Mouse (Mus musculus): ENCODE results near the gene Olfr1122. TPM values are rescaled to one million over a fixed set of nuclear protein-coding genes. Genes with fewer than 3 reads are reported as not detected.
"Not testable (repeated sequence)": the region's sequence is repeated elsewhere in the genome, so short reads cannot be mapped to it uniquely, and the experiment has no call there.

Gene Olfr1122
- polyA plus RNA-seq (2014; fragmentation: Nextera tagmentation; extraction: Ambion mirVana) = not detected in 2 replicates

GRCm38 (mm10) chr2:87385549-87385948, at the start of gene Olfr1122:
Gene Olfr1122 (plus strand): TSS chr2:87385849.
- Histone ChIP-seq H3K9me3 (ENCODE audit: control insufficient read depth, low read length) (no peaks in the 10 kb centered on the region), H3K4me2 (ENCODE audit: low read depth, severe bottlenecking) (no peak within 1 kb of the TSS), H3K36me3 (ENCODE audit: control insufficient read depth, insufficient read depth, low read length) (no peaks in the 10 kb centered on the region), H3K9ac (ENCODE audit: low read length) (no peak within 1 kb of the TSS), H3K27ac (replicated peaks; ENCODE audit: low read depth, low read length) (no peak within 1 kb of the TSS), H3K4me1 (ENCODE audit: control insufficient read depth, insufficient read depth, low read length) (no peaks in the 10 kb centered on the region), H3K27me3 (ENCODE audit: control insufficient read depth, insufficient read depth, low read length) (no peaks in the 10 kb centered on the region), H3K4me3 (ENCODE audit: low read depth, low read length) (no peak within 1 kb of the TSS)
- ATAC-seq (ENCODE audit: insufficient number of reproducible peaks, low FRiP score, low TSS enrichment, low read depth) (no peak), DNase-seq (ENCODE audit: low spot score) (no peak)
- WGBS = 92% methylated on average over 2 of the region's 2 CpGs

- H3K36me3 ChIP-seq (ENCODE audit: control insufficient read depth, insufficient read depth, low read length) = no peaks in the 10 kb centered on the region
- no peaks in the 10 kb centered on the region for H3K27me3 ChIP-seq (ENCODE audit: control insufficient read depth, insufficient read depth, low read length)
- H3K9me3 ChIP-seq (ENCODE audit: control insufficient read depth, low read length) = no peaks in the 10 kb centered on the region
- no peak within 1 kb of the TSS for H3K4me3 ChIP-seq (ENCODE audit: low read depth, low read length)
- 63% methylated on average over 2 of the region's 2 CpGs for WGBS
- no peak for DNase-seq (ENCODE audit: low spot score)
- no peak within 1 kb of the TSS for H3K27ac ChIP-seq (replicated peaks; ENCODE audit: low read depth, low read length)
- H3K9ac ChIP-seq (ENCODE audit: low read length) = no peak within 1 kb of the TSS
- no peak within 1 kb of the TSS for H3K4me2 ChIP-seq (ENCODE audit: low read depth, severe bottlenecking)
- no peaks in the 10 kb centered on the region for H3K4me1 ChIP-seq (ENCODE audit: control insufficient read depth, insufficient read depth, low read length)
- no peak for ATAC-seq (ENCODE audit: insufficient number of reproducible peaks, low FRiP score, low TSS enrichment, low read depth)
Observed at GRCm38 (mm10) chr2:87354515-87354914, 31.1 kb upstream of the Olfr1122 start, which contains the start of gene Olfr1120. Gene Olfr1120 (plus strand): TSS chr2:87354815.

- not testable (repeated sequence) for DNase-seq (ENCODE audit: low spot score); H3K4me3 ChIP-seq (ENCODE audit: low read depth, low read length); H3K36me3 ChIP-seq (ENCODE audit: control insufficient read depth, insufficient read depth, low read length); H3K27me3 ChIP-seq (ENCODE audit: control insufficient read depth, insufficient read depth, low read length); H3K4me1 ChIP-seq (ENCODE audit: control insufficient read depth, insufficient read depth, low read length); H3K27ac ChIP-seq (replicated peaks; ENCODE audit: low read depth, low read length); H3K9ac ChIP-seq (ENCODE audit: low read length); H3K4me2 ChIP-seq (ENCODE audit: low read depth, severe bottlenecking); ATAC-seq (ENCODE audit: insufficient number of reproducible peaks, low FRiP score, low TSS enrichment, low read depth); H3K9me3 ChIP-seq (ENCODE audit: control insufficient read depth, low read length)
- WGBS = 91% methylated on average over 2 of the region's 2 CpGs
Observed at GRCm38 (mm10) chr2:87360121-87360520, 25.5 kb upstream of the Olfr1122 start.

GRCm38 (mm10) chr2:87369595-87369994, 16.1 kb upstream of the Olfr1122 start, which contains the start of gene Olfr1121:
Gene Olfr1121 (plus strand): TSS chr2:87369895.
- WGBS = 55% methylated on average over 1 of the region's 1 CpGs
- Histone ChIP-seq H3K4me1 (ENCODE audit: control insufficient read depth, insufficient read depth, low read length) (no peaks in the 10 kb centered on the region), H3K4me2 (ENCODE audit: low read depth, severe bottlenecking) (no peak within 1 kb of the TSS), H3K9me3 (ENCODE audit: control insufficient read depth, low read length) (no peaks in the 10 kb centered on the region), H3K27me3 (ENCODE audit: control insufficient read depth, insufficient read depth, low read length) (no peaks in the 10 kb centered on the region), H3K9ac (ENCODE audit: low read length) (no peak within 1 kb of the TSS), H3K4me3 (ENCODE audit: low read depth, low read length) (no peak within 1 kb of the TSS), H3K27ac (replicated peaks; ENCODE audit: low read depth, low read length) (no peak within 1 kb of the TSS), H3K36me3 (ENCODE audit: control insufficient read depth, insufficient read depth, low read length) (no peaks in the 10 kb centered on the region)
- DNase-seq (ENCODE audit: low spot score) (no peak), ATAC-seq (ENCODE audit: insufficient number of reproducible peaks, low FRiP score, low TSS enrichment, low read depth) (no peak)

GRCm38 (mm10) chr2:87371726-87372125, 13.9 kb upstream of the Olfr1122 start:
- no peaks in the 10 kb centered on the region for H3K36me3 ChIP-seq (ENCODE audit: control insufficient read depth, insufficient read depth, low read length)
- no peak overlapping the region for H3K9ac ChIP-seq (ENCODE audit: low read length)
- H3K4me3 ChIP-seq (ENCODE audit: low read depth, low read length) = no peak overlapping the region
- DNase-seq (ENCODE audit: low spot score) (no peak), ATAC-seq (ENCODE audit: insufficient number of reproducible peaks, low FRiP score, low TSS enrichment, low read depth) (no peak)
- WGBS = 93% methylated on average over 4 of the region's 4 CpGs
- no peak overlapping the region for H3K27ac ChIP-seq (replicated peaks; ENCODE audit: low read depth, low read length)
- no peaks in the 10 kb centered on the region for H3K27me3 ChIP-seq (ENCODE audit: control insufficient read depth, insufficient read depth, low read length)
- no peaks in the 10 kb centered on the region for H3K4me1 ChIP-seq (ENCODE audit: control insufficient read depth, insufficient read depth, low read length)
- no peaks in the 10 kb centered on the region for H3K9me3 ChIP-seq (ENCODE audit: control insufficient read depth, low read length)
- H3K4me2 ChIP-seq (ENCODE audit: low read depth, severe bottlenecking) = no peak overlapping the region

- H3K4me3 ChIP-seq (ENCODE audit: low read depth, low read length) = no peak overlapping the region
- H3K4me2 ChIP-seq (ENCODE audit: low read depth, severe bottlenecking) = no peak overlapping the region
- H3K27ac ChIP-seq (replicated peaks; ENCODE audit: low read depth, low read length) = no peak overlapping the region
- WGBS = 90% methylated on average over 2 of the region's 2 CpGs
- H3K9me3 ChIP-seq (ENCODE audit: control insufficient read depth, low read length) = no peaks in the 10 kb centered on the region
- DNase-seq (ENCODE audit: low spot score) (no peak), ATAC-seq (ENCODE audit: insufficient number of reproducible peaks, low FRiP score, low TSS enrichment, low read depth) (no peak)
- no peaks in the 10 kb centered on the region for H3K27me3 ChIP-seq (ENCODE audit: control insufficient read depth, insufficient read depth, low read length)
- no peaks in the 10 kb centered on the region for H3K4me1 ChIP-seq (ENCODE audit: control insufficient read depth, insufficient read depth, low read length)
- H3K36me3 ChIP-seq (ENCODE audit: control insufficient read depth, insufficient read depth, low read length) = no peaks in the 10 kb centered on the region
- no peak overlapping the region for H3K9ac ChIP-seq (ENCODE audit: low read length)
Observed at GRCm38 (mm10) chr2:87383935-87384334, 1.7 kb upstream of the Olfr1122 start.

GRCm38 (mm10) chr2:87393605-87394004, 8.0 kb downstream of the Olfr1122 start:
- not testable (repeated sequence) for H3K27me3 ChIP-seq (ENCODE audit: control insufficient read depth, insufficient read depth, low read length); DNase-seq (ENCODE audit: low spot score); H3K4me1 ChIP-seq (ENCODE audit: control insufficient read depth, insufficient read depth, low read length); H3K27ac ChIP-seq (replicated peaks; ENCODE audit: low read depth, low read length); H3K36me3 ChIP-seq (ENCODE audit: control insufficient read depth, insufficient read depth, low read length); H3K4me3 ChIP-seq (ENCODE audit: low read depth, low read length); H3K9ac ChIP-seq (ENCODE audit: low read length); H3K4me2 ChIP-seq (ENCODE audit: low read depth, severe bottlenecking); H3K9me3 ChIP-seq (ENCODE audit: control insufficient read depth, low read length)
- 0 out of 2 replicates have a peak, but pooled peaks have one; percentile 17 for ATAC-seq (ENCODE audit: insufficient number of reproducible peaks, low FRiP score, low TSS enrichment, low read depth)
- WGBS = 87% methylated on average over 5 of the region's 5 CpGs

- H3K36me3 ChIP-seq (ENCODE audit: control insufficient read depth, insufficient read depth, low read length); H3K9ac ChIP-seq (ENCODE audit: low read length); H3K4me3 ChIP-seq (ENCODE audit: low read depth, low read length); H3K27me3 ChIP-seq (ENCODE audit: control insufficient read depth, insufficient read depth, low read length); H3K4me1 ChIP-seq (ENCODE audit: control insufficient read depth, insufficient read depth, low read length); H3K9me3 ChIP-seq (ENCODE audit: control insufficient read depth, low read length); ATAC-seq (ENCODE audit: insufficient number of reproducible peaks, low FRiP score, low TSS enrichment, low read depth); H3K4me2 ChIP-seq (ENCODE audit: low read depth, severe bottlenecking); DNase-seq (ENCODE audit: low spot score); H3K27ac ChIP-seq (replicated peaks; ENCODE audit: low read depth, low read length): not testable (repeated sequence)
- 90% methylated on average over 7 of the region's 7 CpGs for WGBS
Observed at GRCm38 (mm10) chr2:87394686-87395085, 9.0 kb downstream of the Olfr1122 start.

- 85% methylated on average over 1 of the region's 1 CpGs for WGBS
- Histone ChIP-seq H3K4me2 (ENCODE audit: low read depth, severe bottlenecking) (no peak within 1 kb of the TSS), H3K4me1 (ENCODE audit: control insufficient read depth, insufficient read depth, low read length) (no peaks in the 10 kb centered on the region), H3K9ac (ENCODE audit: low read length) (no peak within 1 kb of the TSS), H3K4me3 (ENCODE audit: low read depth, low read length) (no peak within 1 kb of the TSS), H3K9me3 (ENCODE audit: control insufficient read depth, low read length) (no peaks in the 10 kb centered on the region), H3K27ac (replicated peaks; ENCODE audit: low read depth, low read length) (no peak within 1 kb of the TSS), H3K27me3 (ENCODE audit: control insufficient read depth, insufficient read depth, low read length) (no peaks in the 10 kb centered on the region), H3K36me3 (ENCODE audit: control insufficient read depth, insufficient read depth, low read length) (no peaks in the 10 kb centered on the region)
- ATAC-seq (ENCODE audit: insufficient number of reproducible peaks, low FRiP score, low TSS enrichment, low read depth) (no peak), DNase-seq (ENCODE audit: low spot score) (no peak)
Observed at GRCm38 (mm10) chr2:87416335-87416734, 30.7 kb downstream of the Olfr1122 start, which contains the start of gene Olfr1123. Gene Olfr1123 (plus strand): TSS chr2:87416635.

Data from limb, embryonic 11.5 days (tissue).